Mouse (Mus musculus): ENCODE data around the gene Grm4.

- TF ChIP-seq POLR2A (IDR thresholded peaks at IDR 0.05; ENCODE audit: borderline replicate concordance, extremely low read depth, low read depth, low read length) (no peak), CTCF (IDR thresholded peaks at IDR 0.05; ENCODE audit: insufficient read depth, low read length) (no peak)
Measured at GRCm38 (mm10) chr17:27375551-27375950, 145.7 kb downstream of the Grm4 start.

Data from lung, adult 2 months (tissue).